Mouse (Mus musculus): ENCODE results near the gene Nsun5. TPM values are rescaled to one million over a fixed set of nuclear protein-coding genes. Genes with fewer than 3 reads are reported as not detected.

Gene Nsun5
- total RNA-seq (2023; ENCODE audit: inconsistent age), result 32.8 to 38.3 TPM (median 33.9 TPM) in 4 replicates

GRCm38 (mm10) chr5:135369787-135370654, at the start of gene Nsun5:
TSS of gene Nsun5 (plus strand) at chr5:135369953.

DNA sequence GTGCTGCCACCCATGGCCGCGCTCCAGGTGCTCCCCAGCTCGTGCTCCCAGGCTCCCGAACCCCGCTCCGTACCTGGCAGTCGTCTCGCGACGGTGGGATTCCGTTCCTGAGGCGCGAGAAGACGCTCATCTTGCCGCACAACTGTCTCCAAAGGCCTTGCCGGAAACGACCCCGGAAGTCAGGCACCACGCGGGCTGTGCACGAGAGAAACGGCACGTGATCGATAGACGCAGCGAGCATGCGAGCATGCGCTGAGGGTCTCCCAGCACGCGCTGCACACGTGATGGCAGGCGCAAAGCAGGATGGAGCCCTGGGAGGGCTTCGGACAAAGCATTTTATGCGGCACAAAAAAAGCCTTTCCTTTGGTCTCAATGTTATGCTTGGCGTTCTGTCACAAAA, 19.9 kb upstream of the Nsun5 start, which contains the start of gene Fkbp6:
Gene Fkbp6, minus strand, starts transcription at position 183 of the 400 bp plus-strand sequence.

DNA sequence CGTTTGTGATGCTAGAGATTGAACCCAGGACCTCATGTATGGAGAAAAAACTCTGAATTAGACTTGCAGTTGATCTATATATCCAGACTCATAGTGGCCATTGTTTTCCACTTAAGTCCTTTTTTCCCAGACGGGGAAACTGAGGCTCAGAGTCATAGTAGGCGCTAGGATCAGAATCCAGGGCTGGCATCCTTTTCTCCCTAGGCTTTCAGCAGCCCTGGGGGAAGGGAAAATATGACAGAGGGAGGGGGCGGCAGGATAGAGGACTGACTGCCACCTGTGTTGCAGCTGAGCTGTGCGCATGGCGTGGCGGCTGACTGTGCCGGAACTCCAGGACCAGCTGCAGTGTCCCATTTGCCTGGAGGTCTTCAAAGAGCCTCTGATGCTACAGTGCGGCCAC, 16.8 kb upstream of the Nsun5 start, which contains the start of gene Trim50:
Gene Trim50, plus strand, starts transcription at position 301 of the 400 bp plus-strand sequence.

DNA sequence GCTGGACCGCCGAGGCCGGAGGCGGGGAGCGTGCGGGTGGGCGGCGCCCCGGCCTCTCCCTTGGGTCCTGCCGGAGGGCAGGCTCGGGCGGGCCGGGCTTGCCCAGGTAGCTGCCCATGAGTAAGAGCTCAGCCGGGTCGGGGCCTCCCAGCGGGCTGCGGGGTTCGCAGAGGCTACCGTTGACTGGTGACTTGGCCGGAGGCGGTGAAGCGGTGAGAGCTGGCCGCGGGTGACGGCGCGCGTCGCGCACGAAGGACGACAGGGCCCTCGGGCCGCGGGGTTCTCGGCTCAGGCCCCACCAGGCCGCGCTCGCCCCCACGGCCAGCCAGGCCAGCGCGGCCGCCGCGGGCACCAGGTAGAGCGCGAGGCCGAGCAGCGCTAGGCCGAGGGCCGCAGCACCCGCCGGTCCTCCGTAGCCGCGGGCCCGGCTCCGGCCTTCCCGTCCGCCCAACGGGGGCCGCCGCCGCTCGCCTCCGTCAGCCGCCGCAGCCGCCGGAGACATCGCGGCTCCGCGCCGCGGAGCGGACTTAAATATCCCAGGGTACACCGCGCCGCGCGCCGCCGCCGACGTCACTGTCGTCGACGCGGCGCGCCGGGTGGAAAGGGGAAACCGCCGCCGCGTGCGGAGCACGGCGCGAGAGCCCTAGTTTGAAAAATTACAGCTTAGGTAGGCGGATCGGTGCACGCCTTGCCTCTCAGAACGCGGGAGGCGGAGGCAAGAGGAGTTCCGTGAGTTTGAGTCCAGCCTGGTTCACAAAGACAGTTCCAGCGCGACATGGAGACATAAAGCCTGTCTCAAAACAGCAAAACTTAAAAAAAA, 24.5 kb downstream of the Nsun5 start, which contains the start of gene Pom121:
Gene Pom121, minus strand, starts transcription at position 543 of the 820 bp plus-strand sequence.

Other genes with a start within 250 kb of the Nsun5 start
- 15.9 to 23.0 TPM (median 17.9 TPM) in 4 replicates for gene Tbl2, start 220.3 kb upstream of the Nsun5 start, total RNA-seq (2023; ENCODE audit: inconsistent age)
- 75.5 to 78.3 TPM (median 76.9 TPM) in 4 replicates for gene Bcl7b, start 201.7 kb upstream of the Nsun5 start, total RNA-seq (2023; ENCODE audit: inconsistent age)
- 104 to 111 TPM (median 109 TPM) in 4 replicates for gene Baz1b, start 182.7 kb upstream of the Nsun5 start, total RNA-seq (2023; ENCODE audit: inconsistent age)
- gene Fzd9, start 118.7 kb upstream of the Nsun5 start, total RNA-seq (2023; ENCODE audit: inconsistent age), result 0.29 to 0.66 TPM (median 0.61 TPM) in 3 of 4 replicates, not detected in the other
- 0.42 TPM in 1 of 4 replicates, not detected in the others for gene Fkbp6, start 19.9 kb upstream of the Nsun5 start, total RNA-seq (2023; ENCODE audit: inconsistent age)
- gene Trim50, start 16.7 kb upstream of the Nsun5 start, total RNA-seq (2023; ENCODE audit: inconsistent age), result not detected in 4 replicates
- gene Pom121, start 24.6 kb downstream of the Nsun5 start, total RNA-seq (2023; ENCODE audit: inconsistent age), result 56.7 to 63.2 TPM (median 58.0 TPM) in 4 replicates
- gene Hip1, start 175.2 kb downstream of the Nsun5 start, total RNA-seq (2023; ENCODE audit: inconsistent age), result 32.9 to 39.9 TPM (median 34.9 TPM) in 4 replicates
- gene Ccl26, start 193.6 kb downstream of the Nsun5 start, total RNA-seq (2023; ENCODE audit: inconsistent age), result not detected in 4 replicates
- 0.42 to 1.4 TPM (median 1.2 TPM) in 3 of 4 replicates, not detected in the other for gene Ccl24, start 203.1 kb downstream of the Nsun5 start, total RNA-seq (2023; ENCODE audit: inconsistent age)